Mouse (Mus musculus) small intestine, adult 2 months (tissue): ENCODE data around the gene Itprid2. TPM values are rescaled to one million over a fixed set of nuclear protein-coding genes. Genes with fewer than 3 reads are reported as not detected.
A peak's percentile ranks its signal among the peaks of the same experiment; 100 is the strongest.

Source experiments
- H3K27ac ChIP-seq: fragments of 200-500 bp; 2 replicates; pipeline ENCODE4 v1.5.1; 2012; ENCODE audit warnings: low read depth, low read length, control low read depth, inconsistent platforms; ENCODE audit not compliant: insufficient read depth
- H3K27me3 ChIP-seq: fragments of 200-500 bp; 2 replicates; pipeline ENCODE4 v1.6.1; 2012; ENCODE audit warnings: mild to moderate bottlenecking, moderate library complexity, low read length, inconsistent platforms; ENCODE audit not compliant: control insufficient read depth, insufficient read depth
- H3K36me3 ChIP-seq: fragments of 200-500 bp; 2 replicates; pipeline ENCODE4 v1.6.1; 2012; ENCODE audit warnings: mild to moderate bottlenecking, low read length, control low read depth, inconsistent platforms; ENCODE audit not compliant: control insufficient read depth, insufficient read depth
- H3K4me1 ChIP-seq: fragments of 200-500 bp; 2 replicates; pipeline ENCODE4 v1.6.1; 2012; ENCODE audit warnings: low read length, inconsistent platforms, mixed read lengths; ENCODE audit not compliant: control insufficient read depth, insufficient read depth, insufficient read length
- H3K4me3 ChIP-seq: fragments of 200-500 bp; 2 replicates; pipeline ENCODE4 v1.5.1; 2012; ENCODE audit warnings: low read depth, mild to moderate bottlenecking, control low read depth, inconsistent platforms, low read length, moderate library complexity
- CTCF ChIP-seq: fragments of 200-500 bp; IDR thresholded peaks from 2 replicates; pipeline ENCODE4 v1.5.1; 2012; ENCODE audit warnings: low read depth, mild to moderate bottlenecking, control low read depth, inconsistent platforms, low read length, moderate library complexity, mixed read lengths; ENCODE audit not compliant: insufficient replicate concordance, insufficient read length; ENCODE audit errors: extremely low read depth
- POLR2A ChIP-seq: fragments of 200-500 bp; IDR thresholded peaks from 2 replicates; pipeline ENCODE4 v1.6.1; 2012; ENCODE audit warnings: low read depth, mild to moderate bottlenecking, control low read depth, inconsistent platforms, low read length, moderate library complexity
- WGBS: fragments of 180-500 bp; shearing (Covaris S2); methylation state at CpG from one replicate; pipeline ENCODE4 v1.1.7; 2018; 5-methylcytosine and 5-hydroxymethylcytosine counted together
- polyA plus RNA-seq: library from polyadenylated mRNA; depleted of rRNA; stranded (reverse); fragments of >200 nt; gene quantifications from 2 replicates; pipeline ENCODE4 v1.2.3, GENCODE M21; 2012

The Itprid2 gene
- polyA plus RNA-seq, 1 experiment: 29.2 TPM

DNA sequence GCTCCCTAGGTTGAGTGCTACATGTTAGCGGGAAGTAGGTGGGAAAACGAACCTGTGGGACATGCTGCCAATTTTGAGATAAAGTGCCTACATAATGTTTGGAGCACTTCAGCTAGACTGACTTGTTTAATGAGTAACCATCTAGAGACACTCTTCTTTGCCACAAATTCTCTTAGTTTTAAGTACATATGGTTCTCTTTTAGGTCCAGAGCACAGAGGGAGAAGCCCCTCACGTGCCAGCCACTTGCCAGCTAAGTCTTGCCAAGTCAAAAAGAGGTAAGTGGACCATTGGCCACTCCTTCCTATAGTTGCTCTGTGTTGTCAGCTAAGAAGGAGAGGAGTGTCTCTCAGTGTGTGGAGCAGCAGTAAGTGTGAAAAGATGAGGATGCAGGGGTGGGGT lies 16.0 kb downstream of the Itprid2 start:
- no peak overlapping the region for H3K27ac ChIP-seq
- WGBS: 24% methylated on average over 3 of the region's 3 CpGs
- no peak for TF ChIP-seq CTCF
- no peak for TF ChIP-seq POLR2A

GRCm38 (mm10) chr2:79651701-79652100 lies 16.5 kb downstream of the Itprid2 start:
- H3K36me3 ChIP-seq: peaks cover 42% of the 10 kb centered on the region
- H3K27me3 ChIP-seq: no peaks in the 10 kb centered on the region
- no peak overlapping the region for H3K4me3 ChIP-seq
- WGBS: 20% methylated on average over 3 of the region's 3 CpGs
- no peak overlapping the region for H3K27ac ChIP-seq
- peaks cover 9% of the 10 kb centered on the region for H3K4me1 ChIP-seq
- TF ChIP-seq CTCF (no peak), POLR2A (no peak)

More for the DNA sequence above, 16.0 kb downstream of the Itprid2 start:
- Histone ChIP-seq H3K4me1 (peaks cover 10% of the 10 kb centered on the region), H3K36me3 (peaks cover 40% of the 10 kb centered on the region), H3K27me3 (no peaks in the 10 kb centered on the region), H3K4me3 (no peak overlapping the region)

- H3K27me3 ChIP-seq: no peaks in the 10 kb centered on the region
- no peak overlapping the region for H3K4me3 ChIP-seq
- no peak for TF ChIP-seq POLR2A
- no peak for TF ChIP-seq CTCF
- H3K4me1 ChIP-seq: peaks cover 9% of the 10 kb centered on the region; the same call in 1 of the 2 replicates
- H3K27ac ChIP-seq: no peak overlapping the region
- peaks cover 44% of the 10 kb centered on the region for H3K36me3 ChIP-seq
- WGBS: 47% methylated on average over 4 of the region's 4 CpGs
Measured at GRCm38 (mm10) chr2:79652502-79652901, 17.4 kb downstream of the Itprid2 start.

- no peak overlapping the region for H3K4me3 ChIP-seq
- peaks cover 9% of the 10 kb centered on the region; the same call in 1 of the 2 replicates for H3K4me1 ChIP-seq
- peak overlapping the region; percentile 25; the same call in 1 of the 2 replicates for H3K27ac ChIP-seq
- no peak for TF ChIP-seq POLR2A
- no peak for TF ChIP-seq CTCF
- H3K36me3 ChIP-seq: peaks cover 49% of the 10 kb centered on the region
- WGBS: 87% methylated on average over 6 of the region's 6 CpGs
- no peaks in the 10 kb centered on the region for H3K27me3 ChIP-seq
Measured at GRCm38 (mm10) chr2:79653093-79653808, 18.1 kb downstream of the Itprid2 start.

GRCm38 (mm10) chr2:79653809-79654164 lies 18.6 kb downstream of the Itprid2 start:
- peaks cover 49% of the 10 kb centered on the region for H3K36me3 ChIP-seq
- no peaks in the 10 kb centered on the region for H3K27me3 ChIP-seq
- 69% methylated on average over 2 of the region's 2 CpGs for WGBS
- TF ChIP-seq CTCF: no peak
- no peak for TF ChIP-seq POLR2A
- H3K4me3 ChIP-seq: no peak overlapping the region
- H3K4me1 ChIP-seq: peaks cover 9% of the 10 kb centered on the region; the same call in 1 of the 2 replicates
- H3K27ac ChIP-seq: peak overlapping the region; percentile 25; the same call in 1 of the 2 replicates

DNA sequence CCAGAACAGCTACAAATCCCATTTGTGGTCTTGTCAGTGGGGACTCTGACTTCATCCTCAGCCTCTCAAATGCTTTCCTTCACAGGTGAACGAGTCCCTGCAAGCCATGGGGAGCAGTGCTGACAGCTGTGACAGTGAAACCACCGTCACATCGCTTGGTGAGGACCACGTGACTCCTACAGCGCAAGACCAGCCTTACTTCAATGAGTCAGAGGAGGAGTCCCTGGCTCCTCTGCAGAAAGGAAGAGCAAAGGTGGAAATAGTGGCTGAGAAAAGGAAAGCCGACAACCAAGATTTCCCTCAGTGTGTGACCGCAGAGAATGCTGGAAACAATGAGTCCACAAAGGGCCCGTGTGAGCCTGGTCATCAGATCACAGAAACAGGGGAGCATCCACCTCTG lies 21.9 kb downstream of the Itprid2 start:
- Histone ChIP-seq H3K4me3 (no peak overlapping the region), H3K27ac (no peak overlapping the region), H3K36me3 (peaks cover 69% of the 10 kb centered on the region), H3K27me3 (no peaks in the 10 kb centered on the region), H3K4me1 (peaks cover 6% of the 10 kb centered on the region; the same call in 1 of the 2 replicates)
- no peak for TF ChIP-seq POLR2A
- TF ChIP-seq CTCF: no peak
- 89% methylated on average over 8 of the region's 8 CpGs for WGBS

DNA sequence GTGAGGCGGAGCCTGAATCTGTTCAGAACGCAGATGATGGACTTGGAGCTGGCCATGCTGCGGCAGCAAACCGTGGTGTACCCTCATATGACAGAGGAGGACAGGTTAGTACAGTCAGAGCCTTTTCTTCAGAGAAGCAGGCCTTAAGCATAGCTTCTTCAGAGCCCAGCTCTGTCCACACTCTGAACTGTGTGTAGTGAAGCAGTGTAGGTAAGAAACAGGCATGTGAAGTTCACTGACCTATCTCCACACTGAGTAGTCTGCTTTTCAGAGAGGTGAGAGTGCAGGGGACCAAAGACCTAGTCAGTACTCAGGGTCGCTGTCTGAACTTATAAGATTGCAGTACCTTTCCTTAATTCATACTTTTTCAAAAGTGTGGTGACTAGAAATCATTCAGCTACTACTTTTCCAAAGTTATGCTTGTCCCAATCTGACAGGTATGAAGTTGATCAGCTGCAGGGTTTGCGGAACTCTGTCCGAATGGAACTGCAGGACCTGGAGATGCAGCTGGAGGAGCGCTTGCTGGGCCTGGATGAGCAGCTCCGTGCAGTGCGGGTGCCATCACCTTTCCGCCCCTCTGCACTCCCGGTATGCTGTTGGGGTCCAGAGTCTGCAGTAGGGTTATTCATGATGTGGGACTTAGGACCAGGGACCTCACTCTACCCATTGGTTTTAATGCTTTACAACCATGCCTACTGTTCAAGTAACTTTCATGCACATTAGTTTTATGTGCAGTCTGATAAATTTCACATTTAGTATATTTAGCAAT lies 25.4 kb downstream of the Itprid2 start:
- H3K4me3 ChIP-seq: no peak overlapping the region
- H3K27ac ChIP-seq: no peak overlapping the region
- no peaks in the 10 kb centered on the region for H3K4me1 ChIP-seq
- peaks cover 73% of the 10 kb centered on the region for H3K36me3 ChIP-seq
- TF ChIP-seq CTCF (no peak), POLR2A (no peak)
- 93% methylated on average over 12 of the region's 12 CpGs for WGBS
- H3K27me3 ChIP-seq: no peaks in the 10 kb centered on the region
